Mouse (Mus musculus): ENCODE data around the gene Cfap97. TPM values are rescaled to one million over a fixed set of nuclear protein-coding genes. Genes with fewer than 3 reads are reported as not detected.

The Cfap97 gene
- total and polyA plus RNA-seq, 3 experiments = 11.8 to 20.9 (median 14.4) TPM

DNA sequence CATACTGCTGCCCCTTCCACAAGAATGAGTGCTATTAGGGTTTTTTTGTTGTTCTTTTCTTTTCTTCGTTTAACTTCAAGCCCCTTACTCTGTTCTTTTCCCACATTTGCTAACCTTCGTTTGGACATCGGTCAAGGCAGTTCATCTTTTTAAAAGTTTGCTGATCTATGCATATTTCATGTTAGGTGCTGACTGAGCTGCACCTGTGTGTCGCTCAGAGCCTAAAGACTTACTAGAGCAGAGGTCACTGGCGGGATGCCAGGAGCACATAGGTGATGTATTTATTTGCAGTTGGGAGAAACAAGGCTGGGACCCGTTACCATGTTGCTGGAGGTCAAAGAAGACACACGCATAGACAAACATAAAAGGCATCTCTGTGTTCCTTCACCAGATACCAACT, 60.6 kb downstream of the Cfap97 start:
- Histone ChIP-seq H3K27me3 (replicated peaks) (no peaks in the 10 kb centered on the region), H3K9ac (ENCODE audit: insufficient read depth, low read depth) (no peak overlapping the region), H3K79me2 (replicated peaks; ENCODE audit: control insufficient read depth, extremely low read depth, insufficient read depth, poor library complexity, severe bottlenecking) (peaks cover 19% of the 10 kb centered on the region), H3K4me3 (replicated peaks in 1 of 3; ENCODE audit: low read depth in 2 of 3, low read length in 2 of 3, poor library complexity in 1 of 3) (no peak overlapping the region), H3K36me3 (replicated peaks in 1 of 2; ENCODE audit: control insufficient read depth in 1 of 2, insufficient read depth in 1 of 2, low read length in 1 of 2) (peaks cover 16 to 22% of the 10 kb centered on the region in 2 experiments), H3K27ac (ENCODE audit: insufficient read depth, low read depth) (no peak overlapping the region), H3K9me3 (replicated peaks; ENCODE audit: low read length) (no peaks in the 10 kb centered on the region), H3K4me2 (ENCODE audit: insufficient read depth, low read depth, poor library complexity, severe bottlenecking) (no peak overlapping the region), H3K4me1 (ENCODE audit: control insufficient read depth in 1 of 2, insufficient read depth in 2 of 2) (peaks cover 2 to 31% of the 10 kb centered on the region in 2 experiments; a peak in 2 of 4 replicates)
- in situ Hi-C loops (cut with MboI; ENCODE audit: low pct_ligation_motif_present, low pct_unique_long_range_greater_than_20kb, low sequenced_read_pairs) (loop anchor here (25.0 kb wide), 1 partner anchor 725 kb away; no protein-coding TSS in a partner anchor), dilution Hi-C loops (cut with MboI; ENCODE audit: extremely low pct_ligation_motif_present, extremely low pct_unique_long_range_greater_than_20kb, low sequenced_read_pairs) (no loop called here)
- TF ChIP-seq UBTF (IDR thresholded peaks at IDR 0.05; ENCODE audit: low read depth, low read length) (no peak), POLR2AphosphoS2 (IDR thresholded peaks at IDR 0.05; ENCODE audit: low read depth, low read length) (no peak), ZC3H11A (IDR thresholded peaks at IDR 0.05; ENCODE audit: low read depth, low read length) (no peak), HCFC1 (IDR thresholded peaks at IDR 0.05; ENCODE audit: low read depth, low read length) (no peak), MAX (IDR thresholded peaks at IDR 0.05; ENCODE audit: low read length) (no peak), RAD21 (IDR thresholded peaks at IDR 0.05; ENCODE audit: low read depth, low read length) (no peak), ETS1 (conservative IDR thresholded peaks at IDR 0.05; ENCODE audit: low read depth, low read length) (no peak), PAX5 (IDR thresholded peaks at IDR 0.05; ENCODE audit: low read length) (no peak), JUN (IDR thresholded peaks at IDR 0.05; ENCODE audit: insufficient read depth, low read depth, low read length) (no peak), GABPA (IDR thresholded peaks at IDR 0.05; ENCODE audit: insufficient replicate concordance, low read depth, low read length) (no peak), RCOR1 (conservative IDR thresholded peaks at IDR 0.05; ENCODE audit: low read depth, low read length) (no peak), ZNF384 (IDR thresholded peaks at IDR 0.05; ENCODE audit: low read depth, low read length) (no peak), MYC (IDR thresholded peaks at IDR 0.05; ENCODE audit: low read depth, low read length) (no peak), SIN3A (IDR thresholded peaks at IDR 0.05; ENCODE audit: low read length) (no peak), EP300 (IDR thresholded peaks at IDR 0.05; ENCODE audit: low read length) (no peak), BHLHE40 (IDR thresholded peaks at IDR 0.05; ENCODE audit: low read depth, low read length) (no peak)
- DNase-seq (ENCODE audit: extremely low read depth) = no peak

DNA sequence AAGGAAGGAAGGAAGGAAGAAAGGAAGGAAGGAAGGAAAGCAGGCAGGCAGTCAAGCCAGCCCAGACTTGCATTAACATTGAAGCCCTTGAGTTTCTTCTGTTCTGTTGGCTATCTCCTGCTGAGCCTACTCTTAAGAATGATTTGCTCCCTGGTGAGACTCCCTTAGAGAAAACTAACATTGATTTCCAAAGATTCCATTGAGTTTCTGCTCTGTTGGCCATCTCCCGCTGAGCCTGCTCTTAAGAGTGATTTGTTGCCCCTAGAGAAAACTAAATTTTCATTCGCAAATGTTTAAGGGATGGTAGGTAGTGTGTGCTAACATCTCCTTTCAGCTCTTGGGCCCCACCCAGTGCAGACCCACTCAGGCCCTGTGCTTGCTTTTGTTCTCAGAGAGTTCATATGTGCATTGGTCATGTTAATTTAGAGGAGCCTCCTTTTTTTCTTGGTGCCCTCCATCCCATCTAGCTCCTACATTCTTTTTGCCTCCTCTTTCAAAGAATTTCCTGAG, 62.5 kb downstream of the Cfap97 start:
- dilution Hi-C loops (cut with MboI; ENCODE audit: extremely low pct_ligation_motif_present, extremely low pct_unique_long_range_greater_than_20kb, low sequenced_read_pairs) = no loop called here
- no peaks in the 10 kb centered on the region for H3K27me3 ChIP-seq (replicated peaks)

More for the DNA sequence above, 62.5 kb downstream of the Cfap97 start:
- H3K27ac ChIP-seq (ENCODE audit: insufficient read depth, low read depth) = no peak overlapping the region
- in situ Hi-C loops (cut with MboI; ENCODE audit: low pct_ligation_motif_present, low pct_unique_long_range_greater_than_20kb, low sequenced_read_pairs) = loop anchor here (25.0 kb wide), 1 partner anchor 723 kb away; no protein-coding TSS in a partner anchor
- no peaks in the 10 kb centered on the region for H3K9me3 ChIP-seq (replicated peaks; ENCODE audit: low read length)
- H3K9ac ChIP-seq (ENCODE audit: insufficient read depth, low read depth) = no peak overlapping the region
- H3K36me3 ChIP-seq (replicated peaks in 1 of 2; ENCODE audit: control insufficient read depth in 1 of 2, insufficient read depth in 1 of 2, low read length in 1 of 2) = peaks cover 1 to 4% of the 10 kb centered on the region in 2 experiments
- no peak overlapping the region for H3K4me2 ChIP-seq (ENCODE audit: insufficient read depth, low read depth, poor library complexity, severe bottlenecking)
- H3K4me3 ChIP-seq (replicated peaks in 1 of 3; ENCODE audit: low read depth in 2 of 3, low read length in 2 of 3, poor library complexity in 1 of 3) = no peak overlapping the region
- TF ChIP-seq JUND (conservative IDR thresholded peaks at IDR 0.05; ENCODE audit: low read depth, low read length) = no peak
- no peak for TF ChIP-seq MYC (IDR thresholded peaks at IDR 0.05; ENCODE audit: low read depth, low read length)
- TF ChIP-seq TCF12 (IDR thresholded peaks at IDR 0.05; ENCODE audit: low read depth, low read length) = no peak
- TF ChIP-seq TBP (conservative IDR thresholded peaks at IDR 0.05; ENCODE audit: low read depth, low read length) = no peak
- TF ChIP-seq SMC3 (IDR thresholded peaks at IDR 0.05; ENCODE audit: low read depth, low read length) = no peak
- no peak for TF ChIP-seq PAX5 (IDR thresholded peaks at IDR 0.05; ENCODE audit: low read length)
- TF ChIP-seq E2F4 (IDR thresholded peaks at IDR 0.05; ENCODE audit: insufficient replicate concordance, low read depth, low read length) = no peak
- TF ChIP-seq ELF1 (IDR thresholded peaks at IDR 0.05; ENCODE audit: low read depth, low read length) = no peak
- no peak for TF ChIP-seq CTCF (conservative IDR thresholded peaks at IDR 0.05 in 1 of 2, IDR thresholded peaks at IDR 0.05 in 1 of 2; ENCODE audit: low read depth in 2 of 2, low read length in 2 of 2)
- no peak for TF ChIP-seq EP300 (IDR thresholded peaks at IDR 0.05; ENCODE audit: low read length)
- no peak for TF ChIP-seq GABPA (IDR thresholded peaks at IDR 0.05; ENCODE audit: insufficient replicate concordance, low read depth, low read length)
- TF ChIP-seq ETS1 (conservative IDR thresholded peaks at IDR 0.05; ENCODE audit: low read depth, low read length) = no peak
- DNase-seq (ENCODE audit: extremely low read depth) = no peak
- H3K79me2 ChIP-seq (replicated peaks; ENCODE audit: control insufficient read depth, extremely low read depth, insufficient read depth, poor library complexity, severe bottlenecking) = peaks cover 16% of the 10 kb centered on the region
- peaks cover under 1 to 15% of the 10 kb centered on the region in 2 experiments; a peak in 2 of 4 replicates for H3K4me1 ChIP-seq (ENCODE audit: control insufficient read depth in 1 of 2, insufficient read depth in 2 of 2)
